Mouse (Mus musculus) stomach, embryonic 14.5 days (tissue): Measurements from ENCODE around the gene Dennd1b. TPM values are rescaled to one million over a fixed set of nuclear protein-coding genes. Genes with fewer than 3 reads are reported as not detected.

Source experiments
- ATAC-seq: fragments of 200-750 bp; cut with Nextera tagmentation; 2 replicates; pipeline ENCODE4 v1.8.0; 2017; ENCODE audit warnings: low read depth, moderate TSS enrichment; ENCODE audit not compliant: insufficient number of reproducible peaks, insufficient read depth, low FRiP score
- H3K27ac ChIP-seq: fragments of 300-500 bp; sonication (generic); 2 replicates; pipeline ENCODE4 v1.5.1; 2014; ENCODE audit warnings: mild to moderate bottlenecking, low read length, moderate library complexity, mixed read lengths
- H3K27me3 ChIP-seq: fragments of 300-500 bp; sonication (generic); 2 replicates; pipeline ENCODE4 v1.6.1; 2014; ENCODE audit warnings: low read length, control low read depth, mixed read lengths; ENCODE audit not compliant: control insufficient read depth, insufficient read depth
- H3K36me3 ChIP-seq: fragments of 300-500 bp; sonication (generic); 2 replicates; pipeline ENCODE4 v1.6.1; 2014; ENCODE audit warnings: mild to moderate bottlenecking, control low read depth, low read length, moderate library complexity, mixed read lengths; ENCODE audit not compliant: control insufficient read depth, insufficient read depth
- H3K4me1 ChIP-seq: fragments of 300-500 bp; sonication (generic); 2 replicates; pipeline ENCODE4 v1.6.1; 2014; ENCODE audit warnings: low read length, control low read depth, mixed read lengths; ENCODE audit not compliant: control insufficient read depth, insufficient read depth
- H3K4me2 ChIP-seq: fragments of 300-500 bp; sonication (generic); replicated peaks from 2 replicates; pipeline ENCODE4 v1.6.1; 2014; ENCODE audit warnings: low read depth, low read length, control low read depth
- H3K4me3 ChIP-seq: fragments of 300-500 bp; sonication (generic); 2 replicates; pipeline ENCODE4 v1.5.1; 2014; ENCODE audit warnings: low read depth, low read length, control low read depth
- H3K9ac ChIP-seq: fragments of 300-500 bp; sonication (generic); replicated peaks from 2 replicates; pipeline ENCODE4 v1.6.1; 2014; ENCODE audit warnings: low read depth, mild to moderate bottlenecking, control low read depth, low read length, moderate library complexity, mixed read lengths
- H3K9me3 ChIP-seq: fragments of 300-500 bp; sonication (generic); 2 replicates; pipeline ENCODE4 v1.6.1; 2016; ENCODE audit warnings: low read depth, low read length, control low read depth; ENCODE audit not compliant: control insufficient read depth
- WGBS: fragments of 180-500 bp; shearing (Covaris S2); extraction: QIAGEN DNeasy Blood & Tissue Kit; methylation state at CpG from one replicate; pipeline ENCODE4 v1.1.7; 2014; 5-methylcytosine and 5-hydroxymethylcytosine counted together
- polyA plus RNA-seq: library from polyadenylated mRNA; unstranded; fragments of >200 nt; fragmentation: Nextera tagmentation; extraction: Ambion mirVana; gene quantifications from 2 replicates; pipeline ENCODE4 v1.2.1, GENCODE M21; 2014

Gene Dennd1b
- polyA plus RNA-seq = 12.8 and 13.2 TPM in 2 replicates

GRCm38 (mm10) chr1:138963161-138963867 is at the start of gene Dennd1b:
Gene Dennd1b, plus strand, starts transcription at chr1:138963435.
- H3K36me3 ChIP-seq = no peaks in the 10 kb centered on the region; the same call in 1 of the 2 replicates
- peak within 1 kb of the TSS; percentile 85 for H3K27ac ChIP-seq
- H3K4me2 ChIP-seq = peak within 1 kb of the TSS; percentile 62
- H3K4me3 ChIP-seq = peak within 1 kb of the TSS; percentile 69
- no peaks in the 10 kb centered on the region for H3K27me3 ChIP-seq
- H3K9me3 ChIP-seq = no peaks in the 10 kb centered on the region
- peak within 1 kb of the TSS; percentile 88 for H3K9ac ChIP-seq
- H3K4me1 ChIP-seq = no peaks in the 10 kb centered on the region
- ATAC-seq = peak; percentile 82
- under 1% methylated on average over 41 of the region's 69 CpGs for WGBS

GRCm38 (mm10) chr1:138915596-138915995 is 47.6 kb upstream of the Dennd1b start:
- Histone ChIP-seq H3K4me2 (no peak overlapping the region), H3K27me3 (no peaks in the 10 kb centered on the region), H3K27ac (no peak overlapping the region), H3K9ac (no peak overlapping the region), H3K4me3 (no peak overlapping the region), H3K36me3 (no peaks in the 10 kb centered on the region), H3K9me3 (no peaks in the 10 kb centered on the region), H3K4me1 (no peaks in the 10 kb centered on the region; the same call in 1 of the 2 replicates)
- ATAC-seq = no peak
- 95% methylated on average over 3 of the region's 3 CpGs for WGBS

- H3K9me3 ChIP-seq = no peaks in the 10 kb centered on the region
- H3K4me3 ChIP-seq = no peak overlapping the region
- H3K27ac ChIP-seq = no peak overlapping the region
- H3K36me3 ChIP-seq = no peaks in the 10 kb centered on the region
- H3K4me2 ChIP-seq = no peak overlapping the region
- H3K27me3 ChIP-seq = no peaks in the 10 kb centered on the region
- 73% methylated on average over 5 of the region's 5 CpGs for WGBS
- H3K9ac ChIP-seq = no peak overlapping the region
- no peaks in the 10 kb centered on the region for H3K4me1 ChIP-seq
- no peak for ATAC-seq
Observed at GRCm38 (mm10) chr1:138919601-138920000, 43.6 kb upstream of the Dennd1b start.

- H3K27me3 ChIP-seq = no peaks in the 10 kb centered on the region
- WGBS = 79% methylated on average over 3 of the region's 3 CpGs
Observed at GRCm38 (mm10) chr1:138920082-138920481, 43.2 kb upstream of the Dennd1b start.

GRCm38 (mm10) chr1:138920799-138921198 is 42.4 kb upstream of the Dennd1b start:
- Histone ChIP-seq H3K9ac (no peak overlapping the region), H3K27ac (no peak overlapping the region), H3K4me3 (no peak overlapping the region), H3K9me3 (no peaks in the 10 kb centered on the region), H3K36me3 (no peaks in the 10 kb centered on the region), H3K4me2 (no peak overlapping the region), H3K27me3 (no peaks in the 10 kb centered on the region), H3K4me1 (no peaks in the 10 kb centered on the region)
- WGBS = 59% methylated on average over 1 of the region's 1 CpGs
- no peak for ATAC-seq

More at GRCm38 (mm10) chr1:138920082-138920481, 43.2 kb upstream of the Dennd1b start:
- no peak overlapping the region for H3K4me2 ChIP-seq
- no peak overlapping the region for H3K9ac ChIP-seq
- H3K4me1 ChIP-seq = no peaks in the 10 kb centered on the region
- no peak for ATAC-seq
- H3K9me3 ChIP-seq = no peaks in the 10 kb centered on the region
- H3K36me3 ChIP-seq = no peaks in the 10 kb centered on the region
- H3K27ac ChIP-seq = no peak overlapping the region
- H3K4me3 ChIP-seq = no peak overlapping the region

GRCm38 (mm10) chr1:138922886-138923285 is 40.3 kb upstream of the Dennd1b start:
- WGBS = 89% methylated on average over 6 of the region's 6 CpGs
- Histone ChIP-seq H3K4me1 (no peaks in the 10 kb centered on the region), H3K4me2 (no peak overlapping the region), H3K36me3 (no peaks in the 10 kb centered on the region), H3K27me3 (no peaks in the 10 kb centered on the region), H3K9ac (no peak overlapping the region), H3K27ac (no peak overlapping the region), H3K9me3 (no peaks in the 10 kb centered on the region), H3K4me3 (no peak overlapping the region)
- no peak for ATAC-seq

GRCm38 (mm10) chr1:138924282-138924681 is 39.0 kb upstream of the Dennd1b start:
- H3K27ac ChIP-seq = no peak overlapping the region

GRCm38 (mm10) chr1:138928671-138929483 is 34.4 kb upstream of the Dennd1b start:
- Histone ChIP-seq H3K36me3 (no peaks in the 10 kb centered on the region), H3K9ac (no peak overlapping the region), H3K9me3 (no peaks in the 10 kb centered on the region), H3K4me1 (peaks cover 11% of the 10 kb centered on the region; the same call in 1 of the 2 replicates), H3K4me3 (no peak overlapping the region), H3K27ac (peak overlapping the region; percentile 64), H3K4me2 (no peak overlapping the region), H3K27me3 (no peaks in the 10 kb centered on the region)
- 48% methylated on average over 11 of the region's 11 CpGs for WGBS
- ATAC-seq = peak; percentile 93

More at GRCm38 (mm10) chr1:138924282-138924681, 39.0 kb upstream of the Dennd1b start:
- H3K4me3 ChIP-seq = no peak overlapping the region
- H3K27me3 ChIP-seq = no peaks in the 10 kb centered on the region
- H3K4me1 ChIP-seq = peaks cover 4% of the 10 kb centered on the region; the same call in 1 of the 2 replicates
- H3K9me3 ChIP-seq = no peaks in the 10 kb centered on the region
- 64% methylated on average over 2 of the region's 2 CpGs for whole genome bisulfite sequencing
- peak; percentile 43; the same call in 1 of the 2 replicates for ATAC-seq
- no peak overlapping the region for H3K9ac ChIP-seq
- no peaks in the 10 kb centered on the region for H3K36me3 ChIP-seq
- no peak overlapping the region for H3K4me2 ChIP-seq
